Mouse (Mus musculus): ENCODE data around the gene Chpt1. TPM values are rescaled to one million over a fixed set of nuclear protein-coding genes. Genes with fewer than 3 reads are reported as not detected.
"Not testable (repeated sequence)": the region's sequence is repeated elsewhere in the genome, so short reads cannot be mapped to it uniquely, and the experiment has no call there.

The Chpt1 gene
- 10 to 100 TPM; 42.3 to 47.0 TPM for total RNA-seq (2021)

DNA sequence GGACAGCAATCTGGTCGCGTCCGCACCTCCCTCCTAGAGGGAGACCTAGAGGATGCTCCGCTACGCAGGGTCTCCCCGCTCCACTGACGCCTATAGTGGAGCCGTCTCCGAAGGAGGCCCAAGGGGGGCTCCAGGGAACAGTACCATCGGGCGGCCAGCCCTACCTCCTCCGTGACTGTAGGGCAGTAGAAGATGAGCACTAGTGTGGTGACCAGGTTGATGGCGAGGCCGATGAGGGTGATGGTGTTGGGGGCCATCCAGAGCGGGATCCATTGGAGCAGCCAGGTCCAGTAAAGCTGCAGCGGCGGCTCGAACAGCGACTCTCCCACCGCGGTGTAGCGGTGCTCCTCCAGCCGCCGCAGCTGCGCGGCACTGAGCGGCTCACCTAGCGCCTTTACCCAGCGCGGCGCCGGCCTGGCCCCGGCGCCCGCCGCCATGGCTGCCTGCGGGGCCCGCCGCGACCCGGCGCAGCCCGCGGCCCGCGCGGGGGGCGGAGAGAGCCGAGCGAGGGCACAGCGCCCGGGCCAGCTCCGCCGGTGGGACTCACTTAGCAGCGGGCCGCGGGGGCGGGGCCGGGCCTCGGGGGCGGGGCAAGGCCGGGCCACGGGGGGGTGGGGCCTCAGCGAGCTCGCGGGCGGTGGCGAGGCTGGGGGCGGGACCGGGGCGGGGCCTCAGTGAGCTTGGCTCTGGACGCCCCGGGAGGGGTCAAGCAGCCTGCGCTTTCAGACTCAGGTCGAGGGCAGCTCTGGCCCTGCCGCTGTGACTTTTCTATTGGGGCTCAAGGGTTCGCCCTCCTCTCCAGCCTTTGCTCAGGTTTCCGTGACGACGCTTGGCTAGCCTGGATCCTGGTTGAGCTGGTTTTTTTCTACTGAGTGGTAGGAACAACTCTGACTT is at the start of gene Chpt1:
Gene Chpt1, minus strand, starts transcription at position 653 of the 894 bp plus-strand sequence.
- peak; percentile 75 to 81 for DNase-seq

DNA sequence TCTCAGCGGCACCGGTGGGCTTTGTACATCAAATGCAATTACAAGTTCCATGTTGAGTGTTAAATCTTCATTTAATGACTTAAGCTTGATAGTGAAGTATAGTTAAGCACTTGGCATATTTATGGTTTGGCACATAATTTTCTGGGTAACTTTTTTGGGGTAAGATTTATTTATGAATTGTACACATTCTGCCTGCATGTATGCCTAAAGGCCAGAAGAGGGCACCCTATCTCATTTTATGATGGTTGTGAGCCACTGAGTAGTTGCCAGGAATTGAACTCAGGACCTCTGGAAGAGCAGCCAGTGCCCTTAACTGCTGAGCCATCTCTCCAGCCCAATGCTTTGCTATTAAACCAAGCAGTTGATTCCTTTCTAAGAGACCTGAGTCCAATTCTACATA is 48.9 kb upstream of the Chpt1 start:
- no peak for DNase-seq

DNA sequence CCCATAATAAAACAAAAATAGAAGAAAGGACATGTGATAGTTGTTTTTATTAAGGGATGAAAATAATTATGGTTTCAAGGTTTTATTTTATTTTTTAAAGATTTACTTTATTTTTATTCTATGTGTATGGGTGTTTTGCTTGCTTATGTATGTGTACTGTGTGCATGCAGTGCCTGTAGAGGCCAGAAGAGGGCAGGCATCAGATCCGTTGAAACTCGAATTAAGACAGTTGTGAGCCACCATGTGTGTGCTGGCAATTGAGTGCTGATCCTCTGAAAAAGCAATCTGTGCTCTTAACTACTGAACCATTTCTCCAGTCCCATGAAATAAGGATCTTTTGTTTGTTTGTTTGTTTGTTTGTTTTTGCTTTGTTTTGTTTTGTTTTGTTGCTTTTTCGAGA is 46.4 kb upstream of the Chpt1 start:
- DNase-seq, result no peak

DNA sequence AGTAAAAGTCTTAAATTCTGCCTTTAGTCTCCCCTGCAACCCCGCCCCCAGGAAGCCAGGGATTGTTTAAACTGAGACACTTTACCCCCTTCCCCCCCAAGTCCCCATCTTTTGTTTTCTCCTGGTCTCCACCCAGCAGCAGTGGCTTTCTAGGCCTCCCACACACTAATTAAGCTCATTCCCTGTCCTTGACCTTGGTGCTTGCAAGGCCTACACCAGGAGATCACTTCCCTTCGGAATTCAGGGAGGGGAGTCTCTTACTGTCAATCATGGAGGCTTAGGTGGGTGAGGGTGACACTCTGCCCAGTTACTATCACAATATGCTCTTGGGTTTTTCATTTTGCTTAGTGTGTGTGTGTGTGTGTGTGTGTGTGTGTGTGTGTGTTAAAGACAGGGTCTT is 43.8 kb upstream of the Chpt1 start:
- no peak for DNase-seq

DNA sequence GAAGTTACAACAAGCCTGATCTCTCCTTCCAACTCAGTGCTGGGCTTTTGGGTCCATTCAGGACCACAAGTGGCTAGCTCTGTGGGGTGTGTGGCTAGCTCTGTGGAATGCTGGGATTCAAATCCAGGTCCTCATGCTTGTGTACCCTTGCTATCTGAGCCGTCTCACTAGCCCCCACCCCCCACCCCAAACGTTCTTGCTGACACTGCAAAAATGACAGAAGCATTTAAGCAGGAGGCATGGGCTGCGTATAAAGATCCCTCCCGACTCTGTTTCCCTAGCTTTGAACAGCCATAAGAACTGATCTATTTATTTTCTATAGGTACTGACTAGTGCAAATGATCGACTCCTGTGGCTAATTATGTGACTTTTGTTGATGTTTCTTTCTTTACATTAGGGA is 26.8 kb upstream of the Chpt1 start:
- DNase-seq, result no peak

DNA sequence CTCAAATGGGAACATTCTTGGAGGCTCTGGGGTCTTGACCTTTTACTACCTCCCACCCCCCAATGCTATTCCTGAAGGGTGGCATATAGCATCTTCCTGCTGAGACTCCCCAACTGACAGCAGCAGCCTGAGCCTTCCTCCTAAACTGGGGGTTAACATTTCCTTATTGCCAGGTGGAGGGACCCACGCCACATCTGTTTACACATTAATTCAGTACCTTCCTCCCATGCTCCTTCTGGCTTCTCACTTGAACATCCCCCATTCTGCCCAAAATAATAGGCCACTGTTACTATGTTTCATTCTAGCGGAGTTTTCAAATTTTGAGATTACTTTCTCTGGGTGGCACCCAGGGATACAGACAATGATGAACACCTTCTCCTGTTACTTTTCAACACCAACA is 20.1 kb upstream of the Chpt1 start:
- peak; percentile 24 to 28 for DNase-seq

DNA sequence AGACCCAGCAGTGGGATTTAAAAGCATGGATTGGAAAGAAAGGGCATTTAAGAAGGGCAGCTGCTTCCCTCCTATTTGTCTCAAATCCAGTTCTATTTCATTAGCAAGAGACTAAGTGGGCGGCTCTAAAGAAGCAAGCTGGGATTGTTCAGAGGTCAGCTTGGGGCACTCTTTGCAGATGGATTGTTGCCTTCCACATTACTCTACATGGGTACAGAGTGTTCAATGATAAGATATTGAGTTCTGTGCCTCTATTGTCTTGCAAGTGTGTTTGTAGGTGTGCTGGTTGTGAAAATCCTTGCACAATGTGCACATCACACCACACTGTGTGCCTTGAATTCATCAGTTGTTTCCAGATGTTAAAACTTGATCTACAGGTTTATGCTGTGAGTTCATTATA is 19.3 kb upstream of the Chpt1 start:
- DNase-seq, result no peak

DNA sequence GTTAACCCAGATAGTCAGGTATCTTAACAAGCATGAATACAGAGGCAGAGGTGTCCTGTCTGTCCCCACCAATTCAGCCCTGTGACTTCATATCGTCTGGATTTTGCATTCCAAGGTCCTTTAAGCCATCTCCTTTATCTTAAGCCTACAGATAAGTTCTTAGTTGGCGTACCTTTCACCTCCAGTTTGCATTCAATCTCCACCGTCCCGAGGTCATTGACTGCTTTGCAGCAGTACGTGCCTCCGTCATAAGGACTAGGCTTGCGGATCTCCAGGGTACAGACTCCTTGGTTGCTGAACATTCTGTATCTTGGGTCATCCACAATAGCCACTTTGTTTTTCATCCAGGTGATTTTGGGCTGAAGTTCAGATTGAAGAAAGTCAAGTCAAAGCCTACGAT is 18.9 kb upstream of the Chpt1 start:
- DNase-seq, result no peak

DNA sequence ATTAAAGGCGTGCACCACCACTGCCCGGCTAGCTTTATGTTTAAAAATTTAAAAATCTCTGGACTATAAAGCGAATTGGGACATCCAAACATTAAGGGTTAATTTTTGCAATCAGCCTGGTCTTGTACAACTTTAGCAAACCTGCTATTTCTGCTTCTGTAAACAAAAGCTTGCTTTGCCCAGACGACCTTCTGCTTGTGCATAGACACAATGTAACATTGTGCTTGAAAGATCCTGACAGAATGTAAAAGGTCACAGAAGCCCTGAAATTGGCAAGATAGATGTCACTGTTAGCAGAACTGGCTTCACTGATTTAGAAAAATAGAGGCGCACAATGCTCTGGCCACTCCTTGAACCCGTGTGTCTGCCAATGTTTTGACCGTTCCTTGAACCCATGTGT is 11.2 kb upstream of the Chpt1 start:
- DNase-seq, result not testable (repeated sequence)

DNA sequence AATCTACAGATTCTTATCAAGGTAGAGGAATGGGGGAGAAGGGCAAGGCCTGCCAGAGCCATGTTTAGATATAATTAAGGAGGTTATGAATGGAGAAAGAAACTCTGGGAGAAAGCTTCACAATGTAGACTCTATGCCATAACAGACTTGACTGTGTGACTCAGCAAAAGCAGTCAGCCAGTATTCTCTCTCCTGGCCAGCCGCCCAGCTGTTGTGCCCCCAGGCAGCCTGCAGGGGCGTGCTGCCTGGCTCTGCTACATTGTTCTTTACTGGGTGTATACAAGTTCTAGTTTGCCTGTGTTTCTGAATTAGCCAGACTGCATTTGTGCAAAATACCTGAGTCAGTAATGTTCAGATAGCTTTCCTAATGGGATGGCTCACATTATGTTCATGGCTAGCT is 10.6 kb upstream of the Chpt1 start:
- peak; percentile 50 to 62 for DNase-seq

DNA sequence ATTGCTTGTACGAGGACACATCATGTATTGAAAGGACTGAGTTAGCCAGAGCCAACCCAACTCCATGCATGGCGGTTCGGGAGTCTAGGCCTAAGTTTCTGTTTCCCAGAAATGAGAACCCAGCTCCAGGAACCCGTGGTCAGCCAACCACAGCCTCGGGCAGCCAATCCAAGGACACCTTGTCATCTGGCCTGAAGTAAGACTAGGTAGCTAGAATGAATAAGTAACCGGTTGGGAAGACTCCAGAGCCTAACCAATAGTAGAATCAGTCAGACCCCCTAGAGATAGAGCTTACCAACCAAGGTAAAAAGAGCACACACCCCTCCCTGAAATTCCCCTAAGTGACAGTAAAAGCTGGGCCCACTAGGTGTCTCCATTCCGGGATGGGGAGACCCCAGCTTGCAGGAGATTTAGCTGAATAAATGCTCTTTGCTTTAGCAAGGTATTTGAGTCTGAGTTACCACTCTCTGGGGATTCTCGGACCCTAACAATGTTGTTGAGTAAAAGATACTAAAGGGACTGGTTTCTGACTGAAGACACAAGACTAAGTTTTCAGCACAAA is 9.8 kb upstream of the Chpt1 start:
- DNase-seq, result no peak

DNA sequence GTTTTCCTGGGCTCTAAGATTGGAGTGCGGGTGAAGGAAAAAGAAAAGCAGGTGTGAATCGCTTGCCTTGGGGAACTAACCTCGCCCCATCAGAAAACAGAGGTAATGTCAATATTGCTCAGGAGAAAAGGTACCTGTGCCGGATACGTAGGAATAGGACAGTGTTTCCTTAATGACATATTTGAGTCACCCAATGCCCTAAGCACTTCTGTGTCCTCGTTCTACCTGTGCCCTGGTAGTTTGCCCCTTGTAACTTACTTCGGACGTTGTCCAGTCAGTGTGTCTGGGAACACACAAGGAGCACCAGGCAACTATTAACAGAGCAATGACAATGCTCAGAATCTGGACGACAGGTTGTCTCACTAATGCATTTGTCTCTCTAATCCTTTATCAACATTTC is 7.5 kb upstream of the Chpt1 start:
- DNase-seq, result no peak

DNA sequence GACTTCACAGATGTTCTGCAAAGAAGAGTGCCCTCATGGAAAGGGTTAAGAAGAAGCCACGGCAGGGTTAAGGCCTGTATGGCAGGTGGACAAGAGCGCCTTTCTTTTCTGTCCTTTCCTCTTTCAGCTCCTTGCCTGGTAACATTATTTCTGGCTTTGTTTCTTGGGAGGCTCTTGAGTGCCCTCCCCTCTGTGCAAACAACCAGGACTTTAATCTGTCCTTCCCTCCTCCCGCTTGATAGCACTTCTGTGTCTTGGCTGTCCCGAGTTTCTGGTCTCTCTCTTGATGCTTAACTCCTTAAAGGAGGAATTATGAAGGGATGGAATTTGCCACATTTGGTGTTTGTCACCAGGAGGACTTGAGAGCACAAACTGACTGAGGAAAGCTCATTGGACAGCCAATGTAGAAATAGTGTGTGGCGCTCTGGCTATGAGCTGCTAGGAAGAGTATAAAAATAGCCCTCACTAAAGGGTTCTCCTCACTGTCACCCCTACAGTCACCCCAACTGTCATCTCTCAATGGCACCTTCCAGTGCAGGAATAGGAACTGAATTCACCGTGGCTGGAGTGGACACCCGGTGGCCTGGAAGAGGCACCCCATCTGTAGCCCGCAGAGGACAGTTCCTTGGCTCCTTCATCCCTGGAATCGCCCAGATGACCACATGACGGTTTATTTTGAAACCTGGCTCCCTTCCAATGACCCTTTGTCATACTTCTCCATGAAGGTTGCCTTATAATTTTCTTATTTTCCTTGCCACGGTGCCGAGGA is 6.8 kb upstream of the Chpt1 start:
- no peak for DNase-seq

DNA sequence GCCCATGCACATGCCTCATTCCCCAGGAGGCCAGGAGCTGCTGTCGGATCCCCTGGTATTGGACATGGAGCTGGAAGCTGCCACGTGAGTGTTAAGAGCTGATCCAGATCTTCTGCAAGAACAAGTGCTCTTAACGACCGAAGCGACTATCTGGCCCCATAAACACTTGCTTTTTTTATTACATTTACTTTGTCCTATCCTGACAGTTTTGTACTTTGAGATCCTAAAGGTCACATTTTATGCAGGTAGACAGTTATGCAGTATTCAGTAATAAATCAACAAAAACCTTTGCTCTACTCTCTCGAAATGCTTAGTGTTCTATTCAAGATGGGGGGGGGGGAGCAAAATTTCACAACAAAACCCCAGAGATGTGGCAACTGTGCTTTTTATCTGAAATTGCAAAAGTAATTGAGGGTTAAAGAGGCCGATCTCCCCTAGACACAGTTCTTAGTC is 3.8 kb upstream of the Chpt1 start:
- DNase-seq, result no peak

DNA sequence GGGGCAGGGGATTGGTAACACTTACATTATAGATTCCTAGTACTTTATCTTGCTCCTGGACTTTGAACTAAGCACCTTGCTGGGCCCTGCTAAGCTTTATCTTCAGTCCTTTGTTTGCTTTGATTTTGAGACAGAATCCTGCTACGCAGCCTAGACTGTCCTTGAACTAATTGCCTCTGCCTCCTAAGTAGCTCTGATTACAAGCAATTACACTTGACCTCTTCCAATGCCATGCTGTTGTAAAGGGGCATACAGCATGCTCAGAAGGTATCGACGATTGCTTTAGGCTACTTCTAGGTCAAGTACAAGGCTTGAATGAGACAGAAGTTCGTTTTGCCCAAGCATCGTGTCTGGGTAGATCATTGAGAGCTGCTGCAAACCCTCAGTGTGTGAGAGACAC is 1.4 kb upstream of the Chpt1 start:
- DNase-seq, result no peak

DNA sequence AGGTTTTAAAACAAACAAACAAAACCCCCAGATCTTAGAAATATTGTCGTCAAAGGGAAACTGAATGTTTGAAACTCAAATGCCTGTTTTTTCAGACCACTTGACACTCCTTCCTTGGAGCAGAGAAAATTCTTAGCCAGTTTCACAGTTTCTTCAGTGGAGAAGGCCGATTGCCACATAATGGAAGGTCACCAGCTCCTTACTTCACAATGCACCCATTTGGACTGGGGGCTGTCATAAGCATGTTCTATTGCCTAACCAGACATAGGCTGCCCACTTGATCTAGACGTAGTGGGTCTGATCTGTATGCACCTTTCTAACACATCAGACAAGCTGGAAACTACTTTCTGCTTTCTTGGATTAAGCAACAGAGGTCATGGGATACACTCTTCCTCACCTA is 608 bp upstream of the Chpt1 start:
- no peak for DNase-seq

DNA sequence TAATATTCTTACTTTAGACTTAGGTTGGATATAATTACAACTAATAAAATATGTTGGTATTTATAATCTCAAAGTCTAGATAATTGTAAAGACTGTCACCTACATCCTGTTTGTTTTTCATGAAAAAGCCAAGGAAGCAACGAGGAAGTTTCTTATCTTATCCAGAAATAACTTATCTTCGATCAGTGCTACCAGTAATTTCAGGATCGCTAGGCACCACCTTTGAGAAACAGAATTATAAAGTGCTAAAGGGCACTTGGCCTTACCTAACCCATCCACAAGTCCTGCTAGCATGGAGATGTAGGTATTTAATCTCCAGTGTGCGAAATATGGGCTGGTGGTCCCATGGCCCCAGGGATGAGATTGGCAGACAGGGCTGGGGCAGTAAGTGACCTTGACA is 954 bp downstream of the Chpt1 start:
- no peak for DNase-seq

DNA sequence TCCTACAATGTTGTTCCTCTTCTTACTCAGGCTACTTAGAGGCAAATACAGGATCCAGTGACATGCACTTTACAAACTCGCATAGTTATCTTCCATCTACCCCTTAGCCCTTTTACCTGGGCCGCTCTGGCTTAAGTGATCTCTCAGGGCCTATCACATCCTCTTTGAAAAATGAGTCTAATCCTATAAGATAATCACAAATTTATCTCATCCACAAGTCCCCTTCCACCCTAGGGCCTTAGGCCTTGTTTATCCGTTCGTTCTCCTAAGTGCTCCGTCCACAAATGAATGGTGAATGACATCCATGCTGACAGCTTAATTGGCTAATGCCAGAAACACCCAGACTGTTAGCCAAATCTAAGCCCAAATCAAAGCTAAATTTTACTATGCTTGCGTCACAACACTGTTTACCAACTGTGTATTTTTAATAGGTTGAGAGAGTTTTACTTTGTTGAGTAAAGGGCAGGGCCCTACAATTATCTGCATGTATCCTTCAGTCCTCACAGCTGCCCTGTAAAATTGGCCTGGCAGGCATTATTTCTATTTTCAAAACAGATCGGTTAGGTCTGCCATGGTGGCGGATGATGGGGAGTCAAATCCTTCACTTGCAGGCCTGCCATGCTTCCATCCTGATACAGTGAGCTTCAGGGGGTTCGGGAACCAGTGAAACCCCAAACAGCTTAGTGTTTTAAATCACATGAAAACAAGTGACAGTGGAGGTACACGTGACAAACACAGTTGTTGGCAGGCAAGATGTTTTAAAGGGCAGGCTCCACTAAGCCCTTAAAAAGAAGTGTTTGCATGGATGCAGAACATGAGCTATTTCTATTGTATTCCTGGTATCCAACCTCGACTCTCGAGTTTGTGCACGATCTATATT is 1.7 kb downstream of the Chpt1 start:
- DNase-seq, result peak in 1 of 2 experiments; percentile 28

DNA sequence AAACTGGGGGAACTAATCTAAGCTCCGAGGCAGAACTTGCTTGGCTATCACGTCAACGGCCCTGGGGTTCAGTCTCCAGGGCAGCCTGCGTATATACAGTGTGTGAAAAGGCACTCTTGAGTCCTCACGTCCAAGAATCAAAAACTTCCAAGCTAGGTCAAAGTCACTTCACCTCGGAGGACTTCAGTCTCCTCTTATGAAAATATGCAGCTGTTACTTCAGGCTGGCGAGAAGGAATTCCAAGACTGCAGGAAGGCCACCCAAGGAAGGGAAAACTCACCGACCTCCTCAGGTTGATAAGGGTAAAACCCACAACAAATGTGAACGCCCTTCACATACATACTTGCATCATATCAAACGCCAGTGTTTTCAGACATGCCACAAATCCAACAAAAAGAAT is 2.5 kb downstream of the Chpt1 start:
- no peak for DNase-seq

DNA sequence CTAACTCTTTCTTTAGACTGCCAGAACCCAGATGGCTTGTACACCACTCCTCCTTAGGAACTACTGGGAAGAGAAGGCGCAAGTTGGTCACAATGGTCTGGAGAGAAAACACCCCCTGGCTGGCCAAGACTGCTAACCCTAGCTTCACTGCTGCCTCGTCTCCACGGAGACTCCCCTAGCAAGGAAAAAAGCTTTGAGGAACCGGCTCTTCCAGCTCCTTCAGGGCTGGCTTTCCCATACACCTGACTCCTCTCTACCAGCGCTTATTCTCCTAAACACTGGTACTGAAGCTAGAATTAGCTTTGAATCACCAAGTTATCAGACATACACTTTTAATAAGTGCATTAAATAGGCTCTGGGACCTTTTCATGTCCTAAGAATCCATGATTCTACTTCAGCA is 3.9 kb downstream of the Chpt1 start:
- no peak for DNase-seq

DNA sequence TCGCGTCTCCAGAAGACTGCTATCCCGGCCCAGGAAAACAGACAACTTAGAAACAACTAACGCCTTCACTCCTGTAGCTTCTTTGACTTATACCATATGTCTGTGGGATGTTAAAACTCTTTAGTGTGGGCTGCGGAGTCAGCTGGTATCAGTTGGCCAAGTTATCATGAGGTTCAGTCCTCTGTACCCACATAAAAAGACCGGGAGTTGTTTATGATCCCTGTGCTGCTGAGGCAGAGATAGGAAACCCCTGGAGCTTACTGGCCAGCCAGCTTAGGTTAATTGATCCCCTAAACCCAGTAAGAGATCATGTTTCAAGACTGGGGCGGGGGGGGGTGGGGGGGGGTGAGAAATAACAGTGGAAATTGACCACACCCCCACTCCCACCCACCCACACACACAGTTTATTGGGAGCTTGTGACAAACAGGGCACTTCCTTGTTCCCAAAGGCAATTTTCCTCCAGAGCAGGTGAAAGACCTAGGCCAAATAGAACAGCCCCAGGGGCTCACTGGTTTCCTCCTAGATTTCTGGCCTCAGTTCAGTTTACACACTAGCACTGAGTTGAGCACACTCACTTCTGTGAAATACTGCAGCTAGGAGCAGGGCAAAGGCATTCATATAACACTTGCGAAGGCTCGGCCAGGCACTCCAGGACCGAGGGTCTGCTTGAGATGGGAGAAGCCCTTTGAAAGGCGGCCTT is 6.9 kb downstream of the Chpt1 start:
- no peak for DNase-seq

Data from layer of hippocampus, postnatal 36 days (tissue).